Mouse (Mus musculus): ENCODE measurements around the gene Coq8b. TPM values are rescaled to one million over a fixed set of nuclear protein-coding genes. Genes with fewer than 3 reads are reported as not detected.

Coq8b gene
- total RNA-seq, 2 experiments from 2014 or later, result 26.9 to 29.5 TPM

DNA sequence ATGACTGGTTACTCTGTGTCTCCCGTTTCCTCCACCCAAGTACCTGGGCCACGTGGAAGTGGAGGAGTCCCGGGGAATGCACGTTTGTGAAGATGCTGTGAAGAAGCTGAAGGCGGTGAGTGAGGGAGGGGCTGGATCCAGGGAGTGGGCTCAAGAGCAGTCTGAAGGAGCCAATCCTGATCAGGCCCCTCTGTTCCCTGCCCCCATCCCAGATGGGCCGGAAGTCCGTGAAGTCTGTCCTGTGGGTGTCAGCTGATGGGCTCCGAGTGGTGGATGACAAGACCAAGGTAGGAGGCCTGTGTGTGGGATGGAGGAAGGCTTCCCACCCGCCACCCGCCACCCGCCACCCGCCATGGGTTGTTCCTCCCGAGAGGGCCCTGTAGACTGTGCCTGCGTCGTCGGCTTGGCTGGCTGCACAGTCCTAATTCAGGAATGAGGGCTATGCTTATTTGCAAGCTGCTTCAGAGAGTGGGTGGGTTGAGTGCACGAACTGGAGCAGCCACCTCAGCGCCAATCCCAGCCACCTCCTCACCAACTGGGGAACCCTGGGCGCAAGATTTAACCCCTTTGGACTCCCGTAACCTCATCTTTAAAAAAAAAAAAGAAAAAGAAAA is 33.8 kb downstream of the Coq8b start:
- no peak for DNase-seq (ENCODE audit: low spot score in 2 of 2)

DNA sequence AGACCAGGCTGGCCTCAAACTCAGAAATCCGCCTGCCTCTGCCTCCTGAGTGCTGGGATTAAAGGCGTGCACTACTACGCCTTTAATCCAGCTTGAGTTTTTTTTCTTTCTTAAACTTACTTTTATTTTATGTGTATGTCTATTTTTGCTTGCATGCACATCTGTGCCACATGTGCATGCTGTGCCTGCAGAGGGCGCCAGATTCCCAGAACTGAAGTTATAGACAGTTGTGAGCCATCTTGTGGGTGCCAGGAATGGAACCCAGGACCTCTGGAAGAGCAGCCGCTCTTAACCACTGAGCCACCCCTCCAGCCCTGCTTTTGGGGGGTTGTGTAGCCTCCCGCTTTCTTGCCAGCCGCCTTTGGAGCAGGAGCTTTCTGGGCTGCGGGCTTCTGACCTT is 38.6 kb downstream of the Coq8b start:
- no peak for DNase-seq (ENCODE audit: low spot score in 2 of 2)

GRCm38 (mm10) chr7:27273739-27274351 is 41.0 kb downstream of the Coq8b start:
- no peak for DNase-seq (ENCODE audit: low spot score in 2 of 2)

GRCm38 (mm10) chr7:27274916-27275315 is 42.1 kb downstream of the Coq8b start:
- DNase-seq (ENCODE audit: low spot score in 2 of 2), result no peak

- no peak for DNase-seq (ENCODE audit: low spot score in 2 of 2)
Measured at GRCm38 (mm10) chr7:27276021-27276420, 43.2 kb downstream of the Coq8b start.

DNA sequence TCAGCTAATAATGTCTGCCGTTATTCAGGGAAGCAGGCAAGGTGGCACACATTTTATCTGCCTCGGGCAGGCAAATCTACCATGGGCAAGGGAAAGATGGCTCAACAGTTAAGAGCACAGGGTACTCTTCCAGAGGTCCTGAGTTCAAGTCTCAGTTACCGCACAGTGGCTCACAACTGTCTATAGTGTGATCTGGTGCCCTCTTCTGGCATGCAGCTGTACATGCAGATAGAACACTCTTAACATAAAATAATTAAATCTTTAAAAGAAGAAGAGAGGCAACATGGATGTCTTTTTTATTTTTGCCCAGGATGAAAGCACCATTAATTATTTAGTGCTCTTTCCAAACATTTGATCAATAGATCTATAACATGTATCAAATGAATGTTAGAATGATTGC is 44.4 kb downstream of the Coq8b start:
- DNase-seq (ENCODE audit: low spot score in 2 of 2), result no peak

DNA sequence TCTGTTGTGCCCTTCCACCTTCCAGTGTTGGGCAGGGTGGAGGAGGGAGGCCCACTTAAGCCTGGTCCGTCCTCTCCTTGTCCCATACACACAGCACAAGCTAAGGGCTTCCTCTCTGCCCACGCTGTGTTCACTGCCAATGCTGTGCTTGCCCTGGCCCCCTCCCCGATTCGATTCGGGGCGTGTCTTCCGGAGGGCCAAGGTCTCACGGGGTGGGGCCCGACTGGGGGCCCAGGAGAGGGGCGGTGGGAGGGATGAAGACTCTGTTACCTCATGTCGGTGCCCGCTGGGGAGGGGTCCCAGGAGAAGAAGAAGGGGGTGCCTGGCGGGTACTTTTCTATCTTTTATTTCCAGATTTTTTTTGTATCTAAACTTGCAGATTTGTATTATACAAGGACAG is 48.9 kb downstream of the Coq8b start:
- DNase-seq (ENCODE audit: low spot score in 2 of 2), result no peak

DNA sequence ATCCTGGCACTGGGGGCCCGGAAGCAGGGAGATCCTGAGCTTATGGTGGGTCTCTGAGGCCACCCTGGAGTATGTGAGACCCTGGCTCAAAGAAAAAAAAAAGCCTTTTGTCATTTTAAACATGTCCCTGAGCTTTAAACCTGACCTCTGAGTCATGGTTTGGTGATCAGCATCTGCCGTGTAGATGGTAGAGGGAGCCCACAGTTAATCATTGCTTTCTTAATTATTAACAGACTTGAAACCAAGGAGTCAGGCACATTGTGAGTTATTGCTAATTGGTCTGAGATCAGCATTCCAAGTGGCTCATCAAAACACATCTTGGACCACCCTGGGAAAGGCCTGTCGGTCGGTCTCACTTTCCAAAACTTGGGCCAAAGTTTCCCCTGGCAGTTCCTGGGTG is 49.4 kb downstream of the Coq8b start:
- no peak for DNase-seq (ENCODE audit: low spot score in 2 of 2)

DNA sequence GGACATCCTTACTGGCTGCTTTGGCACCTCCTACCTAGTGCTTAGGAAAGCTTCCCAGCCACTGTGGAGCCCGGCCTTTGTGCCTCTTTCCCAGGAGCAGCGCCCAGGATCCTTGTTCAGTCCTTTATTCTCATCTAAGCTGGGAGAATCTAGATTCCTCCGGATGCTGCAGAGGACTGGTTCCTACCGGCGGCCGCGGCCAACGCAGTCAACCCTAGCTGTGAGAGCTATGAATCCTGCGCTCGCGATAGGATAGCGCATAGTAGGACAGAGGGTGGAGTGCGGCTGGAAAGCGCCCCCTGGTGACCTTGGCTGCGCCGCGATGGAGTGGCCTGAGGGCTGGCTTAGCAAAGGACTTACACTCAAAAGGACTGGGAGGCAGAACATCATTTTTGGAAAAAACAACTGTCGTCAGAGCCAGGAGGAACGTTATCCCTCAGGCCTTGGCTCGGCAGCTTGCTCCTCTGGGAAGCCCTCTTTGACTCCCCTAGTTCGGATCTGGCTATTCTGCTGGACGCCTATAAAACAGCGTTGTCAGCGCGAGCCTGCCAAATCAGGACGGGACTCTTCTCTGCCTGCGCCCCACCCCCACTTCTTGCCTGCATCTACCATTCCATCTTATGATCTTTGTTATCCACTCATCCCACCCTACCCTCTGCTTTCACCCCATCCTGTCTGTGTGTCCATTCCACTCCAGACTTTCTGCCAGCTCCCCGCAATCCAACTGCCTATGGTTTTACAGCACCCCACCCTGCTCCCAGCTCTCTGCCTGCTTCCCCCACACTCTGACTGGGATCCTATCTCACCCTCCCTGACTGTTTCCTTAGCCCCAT is 52.3 kb downstream of the Coq8b start:
- DNase-seq (ENCODE audit: low spot score in 2 of 2), result peak; percentile 50 to 56

DNA sequence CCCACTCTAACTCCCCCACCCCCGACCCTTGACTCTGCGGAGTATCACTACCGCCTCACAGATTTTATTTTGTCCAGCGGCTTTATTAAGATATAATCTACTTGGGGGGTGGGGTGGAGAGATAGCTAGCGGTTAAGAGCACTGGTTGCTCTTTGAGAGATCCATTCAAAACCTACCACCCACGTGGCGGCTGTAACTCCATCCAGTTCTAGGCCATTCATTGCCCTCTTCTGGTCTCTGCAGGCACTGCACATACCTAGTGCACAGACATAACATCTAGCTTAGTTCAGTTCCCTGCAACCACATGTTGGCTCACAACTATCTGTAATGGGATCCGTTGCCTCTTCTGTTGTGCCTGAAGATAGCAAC is 52.9 kb downstream of the Coq8b start:
- DNase-seq (ENCODE audit: low spot score in 2 of 2), result peak; percentile 71 to 75

DNA sequence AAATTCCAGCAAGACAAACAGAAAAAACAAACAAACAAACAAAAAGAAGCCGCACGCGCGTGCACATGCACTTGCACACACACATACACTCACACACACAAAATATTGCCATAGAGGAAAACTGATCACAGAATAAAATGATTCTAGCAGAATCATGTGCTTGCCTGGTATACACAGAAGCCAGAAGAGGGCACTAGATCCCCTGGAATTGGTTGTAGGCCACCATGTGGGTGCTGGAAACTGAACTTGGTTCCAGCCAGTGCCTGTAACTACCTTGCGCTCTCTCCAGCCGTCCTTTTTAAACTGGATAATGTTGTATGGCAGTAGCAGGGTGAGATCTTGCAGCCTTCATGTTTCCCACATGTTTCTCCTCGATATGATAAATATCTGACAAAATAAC is 55.9 kb downstream of the Coq8b start:
- no peak for DNase-seq (ENCODE audit: low spot score in 2 of 2)

- DNase-seq (ENCODE audit: low spot score in 2 of 2), result no peak
Measured at GRCm38 (mm10) chr7:27290555-27290954, 57.7 kb downstream of the Coq8b start.

DNA sequence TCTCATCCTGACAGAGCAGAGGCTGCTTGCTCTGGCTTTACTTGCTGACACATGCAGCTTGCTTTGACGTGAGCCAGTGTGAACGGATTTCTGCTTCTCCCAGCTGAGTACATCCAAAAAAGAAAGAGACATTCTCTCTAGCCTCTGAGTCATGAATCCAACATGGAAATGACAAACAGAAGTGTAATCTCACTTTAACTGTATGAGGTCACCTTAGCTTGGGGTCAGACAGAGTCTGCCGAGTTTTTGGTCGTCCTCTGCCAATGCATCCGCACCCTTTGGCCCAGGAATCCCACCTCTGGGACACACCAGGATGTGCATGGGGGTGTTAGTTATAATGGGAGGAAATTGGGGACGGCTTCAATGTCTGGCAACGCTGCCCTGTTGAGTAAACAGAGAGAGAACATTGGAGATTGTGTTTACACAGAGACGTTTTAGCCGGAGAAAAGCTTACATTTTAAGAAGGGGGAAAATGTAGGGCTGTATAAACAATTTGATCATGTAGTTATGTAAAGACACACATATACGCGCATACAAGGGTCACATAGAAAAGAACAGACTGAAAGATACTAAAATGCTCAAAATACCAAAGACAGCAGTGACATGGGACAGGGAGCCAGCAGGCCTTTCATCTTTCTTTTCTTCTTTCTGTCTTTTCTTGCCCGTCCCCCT is 59.1 kb downstream of the Coq8b start:
- DNase-seq (ENCODE audit: low spot score in 2 of 2), result no peak

DNA sequence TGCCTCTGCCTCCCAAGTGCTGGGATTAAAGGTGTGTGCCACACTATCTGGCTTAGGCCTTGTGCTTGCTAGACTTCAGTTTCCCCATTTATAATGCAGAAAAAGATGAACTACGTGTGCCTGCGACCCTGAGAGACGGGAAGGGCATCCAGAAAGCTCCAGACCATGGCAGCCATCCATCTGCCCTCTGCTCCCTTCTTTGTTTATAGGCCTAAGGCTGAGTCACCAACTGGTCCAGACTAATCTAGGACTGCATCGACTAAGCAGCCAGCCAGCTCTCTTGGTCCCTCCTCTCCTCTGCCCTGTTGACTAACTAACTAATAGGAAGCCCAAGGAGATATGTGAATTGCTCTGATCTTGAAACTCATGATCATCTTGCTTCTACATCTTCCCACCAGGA is 63.1 kb downstream of the Coq8b start:
- no peak for DNase-seq (ENCODE audit: low spot score in 2 of 2)

DNA sequence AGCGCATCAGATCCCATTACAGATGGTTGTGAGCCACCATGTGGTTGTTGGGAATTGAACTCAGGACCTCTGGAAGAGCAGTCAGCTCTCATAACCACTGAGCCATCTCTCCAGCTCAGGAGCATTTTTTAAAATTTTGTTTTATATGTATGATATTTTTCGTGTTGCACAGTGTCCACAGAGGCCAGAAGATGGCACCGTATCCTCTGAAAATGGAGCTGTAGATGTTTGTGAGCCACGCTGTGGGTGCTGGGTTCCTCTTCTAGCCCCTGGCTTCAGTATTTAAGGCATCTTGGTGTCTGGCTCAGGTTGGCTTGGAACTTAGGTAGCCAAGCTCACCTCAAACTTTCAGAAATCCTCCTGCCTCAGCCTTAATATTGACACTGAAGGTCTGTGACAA is 63.7 kb downstream of the Coq8b start:
- no peak for DNase-seq (ENCODE audit: low spot score in 2 of 2)

- DNase-seq (ENCODE audit: low spot score in 2 of 2), result no peak
Measured at GRCm38 (mm10) chr7:27298033-27298610, 65.3 kb downstream of the Coq8b start.

- no peak for DNase-seq (ENCODE audit: low spot score in 2 of 2)
Measured at GRCm38 (mm10) chr7:27298816-27299215, 66.0 kb downstream of the Coq8b start.

- no peak for DNase-seq (ENCODE audit: low spot score in 2 of 2)
Measured at GRCm38 (mm10) chr7:27300351-27300750, 67.5 kb downstream of the Coq8b start.

DNA sequence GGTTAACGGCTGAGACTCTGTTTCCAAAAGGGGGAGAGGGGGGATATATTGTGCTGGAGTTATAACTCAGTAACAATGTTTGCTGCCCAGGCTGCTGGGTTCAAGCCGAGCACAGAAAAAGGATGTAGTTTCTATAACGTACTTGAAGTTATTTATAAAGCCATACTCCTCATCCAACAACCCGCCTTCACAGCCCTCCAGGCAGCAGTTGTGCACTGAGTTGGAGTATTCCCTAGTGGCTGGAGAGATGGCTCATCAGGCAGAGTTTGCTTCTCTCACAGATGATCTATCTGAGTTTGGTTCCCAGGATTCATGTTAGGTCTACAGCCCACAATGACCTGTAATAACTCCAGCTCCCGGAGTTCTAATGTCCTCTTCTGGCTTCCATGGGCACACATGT is 68.0 kb downstream of the Coq8b start:
- DNase-seq (ENCODE audit: low spot score in 2 of 2), result no peak

GRCm38 (mm10) chr7:27302172-27302571 is 69.3 kb downstream of the Coq8b start:
- peak; percentile 81 to 83 for DNase-seq (ENCODE audit: low spot score in 2 of 2)

DNA sequence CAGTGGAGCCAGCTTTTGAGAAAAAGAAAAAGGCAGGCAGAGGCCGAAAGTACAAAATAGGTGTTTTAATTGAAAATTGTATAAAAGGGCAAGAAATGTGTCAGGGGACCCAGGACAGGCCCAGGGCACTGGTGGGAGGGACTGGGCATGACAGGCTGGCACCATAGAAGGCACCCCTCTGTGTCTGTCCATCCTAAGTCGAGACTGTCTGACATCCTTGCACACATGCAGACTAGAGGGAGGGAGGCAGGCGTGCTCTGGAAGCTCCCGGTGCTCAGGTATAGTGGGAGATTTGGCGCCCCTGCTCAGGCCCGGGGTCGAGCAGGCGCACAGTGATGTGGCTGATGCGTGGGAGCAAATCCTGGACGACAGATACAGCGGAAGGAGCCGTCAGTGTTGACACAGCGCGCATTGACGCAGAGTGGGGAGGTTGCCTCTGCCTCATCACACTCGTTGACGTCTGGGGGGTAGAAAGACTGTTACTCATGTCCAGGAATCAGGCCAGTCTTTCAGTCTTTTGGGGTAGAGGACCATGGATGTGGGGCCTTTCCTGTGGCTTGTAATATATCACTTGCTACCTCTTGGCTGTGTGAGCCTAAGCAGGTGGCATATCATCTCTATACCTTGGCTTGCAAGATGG is 72.4 kb downstream of the Coq8b start:
- DNase-seq (ENCODE audit: low spot score in 2 of 2), result no peak
